Mouse (Mus musculus) layer of hippocampus, postnatal 25 days (tissue): ENCODE results near the gene Sqstm1. TPM values are rescaled to one million over a fixed set of nuclear protein-coding genes. Genes with fewer than 3 reads are reported as not detected.

Experiments
- DNase-seq, 2 experiments: peaks; one replicate each; pipeline ENCODE4 v3.0.0; 2022; ENCODE audit warnings: mixed read lengths in 2 of 2, low spot score in 1 of 2; ENCODE audit errors: extremely low spot score in 1 of 2
- total RNA-seq, 2 experiments: library from RNA; stranded (reverse); gene quantifications; 2 replicates each; pipeline ENCODE4 v1.2.3; 2021

Sqstm1 gene
- total RNA-seq, 2 experiments from 2014 or later = 421 to 453 TPM

DNA sequence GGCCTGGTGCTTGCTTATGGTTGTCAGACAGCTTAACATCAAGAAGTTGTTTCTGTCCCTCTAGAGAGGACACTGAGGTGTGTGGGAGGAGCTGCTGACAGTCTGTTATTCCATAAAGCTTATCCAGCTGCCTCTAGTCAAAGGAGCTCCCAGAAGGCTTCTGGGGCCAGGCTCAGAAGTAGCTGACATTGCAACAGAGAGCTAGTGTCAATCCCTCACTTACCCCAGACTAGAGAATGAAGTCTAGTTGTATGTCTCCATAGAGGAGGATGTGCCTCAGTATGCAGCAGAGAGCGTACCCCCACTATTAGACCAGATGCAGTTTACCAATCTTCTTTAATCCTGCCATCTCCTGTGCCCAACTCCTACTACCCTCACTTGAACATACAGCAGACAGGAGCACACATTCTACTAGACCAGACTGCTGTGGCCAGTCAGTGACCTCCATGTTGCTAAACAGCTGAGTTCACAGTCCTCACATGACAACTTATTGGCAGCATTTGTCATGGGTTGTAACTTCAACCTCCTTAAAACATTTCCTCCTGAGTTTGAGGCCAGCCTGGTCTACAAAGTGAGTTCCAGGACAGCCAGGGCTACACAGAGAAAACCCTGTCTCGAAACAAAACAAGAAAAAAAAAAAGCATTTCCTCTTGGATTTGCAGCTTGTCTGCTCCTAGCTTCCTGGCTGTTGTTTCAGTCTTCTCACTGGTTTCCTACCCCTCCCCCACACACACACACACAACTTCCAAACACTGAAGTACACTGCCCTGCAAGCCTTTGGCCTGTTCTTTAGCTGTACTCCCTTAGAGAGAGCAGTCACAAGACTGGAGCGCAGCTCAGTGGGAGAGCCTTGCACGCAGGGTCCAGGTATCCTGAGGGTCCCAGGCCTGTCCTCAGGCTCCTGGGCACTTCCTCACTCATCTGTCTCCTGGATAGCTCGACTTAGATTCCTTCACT lies 31.8 kb downstream of the Sqstm1 start:
- DNase-seq = no peak

GRCm38 (mm10) chr11:50177111-50177510 lies 33.5 kb downstream of the Sqstm1 start:
- DNase-seq = no peak

- DNase-seq = no peak
Measured at GRCm38 (mm10) chr11:50176351-50176750, 34.3 kb downstream of the Sqstm1 start.

DNA sequence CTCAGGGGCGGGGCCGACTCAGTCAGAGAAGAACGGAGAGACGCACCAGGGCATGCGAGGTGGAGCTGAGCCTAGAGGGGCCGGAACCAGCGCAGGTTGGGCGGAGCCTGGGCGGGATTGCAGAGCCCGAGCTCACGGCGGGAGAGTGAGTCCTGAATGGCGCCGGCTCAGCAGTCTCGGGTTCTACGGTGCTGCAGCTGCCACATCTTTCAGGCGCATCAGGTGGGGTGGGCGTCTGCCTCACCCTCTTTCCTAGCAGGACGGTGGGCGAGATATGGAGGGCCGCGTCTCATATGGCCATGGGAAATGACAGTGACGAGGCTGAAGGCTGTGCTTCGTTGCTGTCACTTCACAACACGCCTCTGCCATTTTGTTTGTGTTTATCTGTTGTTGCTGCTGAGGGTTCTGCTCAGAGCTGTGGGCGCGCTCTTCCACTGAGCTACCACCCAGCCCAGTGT lies 35.9 kb downstream of the Sqstm1 start:
- peak; percentile 92 to 97 for DNase-seq

- peak in 1 of 2 experiments; percentile 20 for DNase-seq
Measured at GRCm38 (mm10) chr11:50174111-50174729, 36.4 kb downstream of the Sqstm1 start, which contains the start of gene Mrnip. Gene Mrnip, plus strand, starts transcription at chr11:50174444.

DNA sequence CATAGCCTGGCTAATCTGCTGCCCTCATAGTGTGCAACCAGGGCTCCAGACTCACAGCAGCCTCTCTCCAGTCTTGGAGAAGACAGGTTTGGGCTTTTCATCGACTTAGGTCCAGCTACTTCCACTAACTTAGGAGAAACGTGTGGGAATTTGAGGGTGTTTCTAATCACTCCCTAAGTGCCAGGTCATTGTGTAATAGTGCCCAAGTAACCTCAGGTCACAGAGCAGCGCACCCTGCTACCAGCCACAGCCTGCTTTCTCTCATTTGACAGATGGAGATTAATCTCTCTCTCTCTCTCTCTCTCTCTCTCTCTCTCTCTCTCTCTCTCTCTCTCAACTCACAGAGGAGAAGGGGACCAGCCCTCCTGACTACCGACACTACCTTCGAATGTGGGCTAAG lies 42.3 kb downstream of the Sqstm1 start:
- DNase-seq = no peak

GRCm38 (mm10) chr11:50162338-50163050 lies 48.1 kb downstream of the Sqstm1 start:
- no peak for DNase-seq

GRCm38 (mm10) chr11:50161578-50162304 lies 48.9 kb downstream of the Sqstm1 start:
- DNase-seq = peak in 1 of 2 experiments; percentile 58

DNA sequence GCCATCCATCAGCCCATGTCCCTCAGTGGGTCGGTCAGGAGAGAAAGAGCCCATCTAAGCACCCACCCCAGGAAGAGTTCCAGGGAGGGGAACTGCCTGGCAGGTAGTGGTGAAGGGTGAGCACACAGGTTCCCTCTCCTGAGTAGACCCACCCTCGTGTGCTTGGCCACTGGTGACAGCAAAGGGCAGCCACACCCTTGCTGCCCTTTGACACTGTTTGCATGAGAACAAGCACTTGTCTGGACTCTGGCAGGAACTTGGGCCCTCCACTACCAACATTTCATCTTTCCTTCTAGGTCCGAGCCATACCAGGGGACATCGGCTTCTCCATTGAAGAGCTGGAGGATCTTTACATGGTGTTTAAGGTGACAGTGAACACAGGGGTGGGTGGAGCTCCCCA lies 51.3 kb downstream of the Sqstm1 start:
- no peak for DNase-seq

DNA sequence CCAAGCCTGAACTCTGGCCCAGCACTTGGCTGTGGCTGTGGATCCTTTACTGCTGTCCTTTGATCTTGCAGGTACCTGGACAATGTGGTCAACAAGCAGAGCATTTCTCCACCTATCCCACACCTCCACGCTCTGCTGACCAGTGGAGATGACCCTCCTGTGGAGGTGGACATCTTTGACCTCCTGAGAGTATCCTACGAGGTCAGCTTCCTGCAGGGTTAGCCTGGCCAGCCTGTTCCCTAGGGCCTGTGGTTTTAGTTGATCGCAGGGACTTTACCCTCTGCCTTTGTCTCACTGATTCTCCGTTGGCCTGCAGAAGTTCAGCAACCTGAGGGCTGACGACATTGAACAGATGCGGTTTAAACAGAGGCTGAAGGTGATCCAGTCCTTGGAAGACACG lies 52.3 kb downstream of the Sqstm1 start:
- DNase-seq = no peak

GRCm38 (mm10) chr11:50156725-50157258 lies 53.8 kb downstream of the Sqstm1 start:
- DNase-seq = no peak

DNA sequence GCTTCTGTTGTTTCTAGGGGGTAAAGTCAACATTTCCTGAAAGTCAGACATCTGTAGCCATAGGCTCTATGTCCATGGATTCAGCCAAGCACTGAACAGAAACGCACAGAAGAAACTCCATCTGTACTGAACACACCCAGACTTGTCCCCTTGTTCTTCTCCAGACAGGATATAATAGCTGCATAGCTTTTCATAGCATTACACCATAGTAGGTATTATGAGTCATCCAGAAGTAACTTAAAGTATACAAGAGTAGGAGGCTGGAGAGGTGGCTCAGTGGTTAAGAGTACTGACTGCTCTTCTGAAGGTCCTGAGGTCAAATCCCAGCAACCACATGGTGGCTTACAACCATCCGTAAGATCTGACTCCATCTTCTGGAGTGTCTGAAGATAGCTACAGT lies 54.8 kb downstream of the Sqstm1 start:
- DNase-seq = no peak

DNA sequence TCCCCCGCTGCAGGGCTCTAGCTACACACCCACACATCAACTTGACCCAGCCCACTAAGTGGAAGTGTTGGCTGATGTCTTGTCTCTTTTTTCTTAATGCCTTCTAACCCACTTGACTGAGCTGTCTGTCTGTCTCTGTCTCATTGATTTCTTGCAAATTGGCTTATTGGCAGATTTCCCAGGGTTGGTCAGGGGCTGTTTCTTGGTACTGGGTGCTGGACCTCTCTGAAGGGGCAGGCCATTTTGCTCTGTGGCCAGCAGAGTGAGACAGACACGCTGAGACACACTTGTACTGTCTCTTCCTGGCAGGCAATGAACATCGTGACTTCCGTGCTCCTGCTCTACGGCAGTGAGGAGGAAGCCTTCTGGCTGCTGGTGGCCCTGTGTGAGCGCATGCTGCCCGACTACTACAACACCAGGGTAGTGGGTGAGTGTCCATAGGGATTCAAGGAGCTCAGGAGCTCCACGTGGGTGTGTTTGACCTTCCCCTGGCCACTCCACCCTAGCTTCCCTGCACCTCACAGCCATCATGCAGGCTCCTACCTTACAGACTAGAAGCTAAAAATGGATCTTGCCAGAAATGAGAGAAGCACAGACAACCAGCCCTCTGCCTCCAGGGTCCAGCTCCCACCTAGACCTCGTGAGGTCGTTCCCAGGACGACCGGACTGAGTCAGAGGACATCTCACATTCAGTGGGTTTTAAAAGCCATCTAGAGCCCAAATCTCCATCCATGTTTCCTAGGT lies 55.7 kb downstream of the Sqstm1 start:
- no peak for DNase-seq

GRCm38 (mm10) chr11:50154166-50154565 lies 56.5 kb downstream of the Sqstm1 start:
- no peak for DNase-seq

GRCm38 (mm10) chr11:50151374-50151773 lies 59.3 kb downstream of the Sqstm1 start:
- DNase-seq = no peak

- DNase-seq = no peak
Measured at GRCm38 (mm10) chr11:50149603-50150150, 61.0 kb downstream of the Sqstm1 start.
